Mouse (Mus musculus): ENCODE results near the gene Runx1.
A peak's percentile ranks its signal among the peaks of the same experiment; 100 is the strongest.

The Runx1 gene

GRCm38 (mm10) chr16:92825908-92826650 is at the start of gene Runx1:
Gene Runx1, minus strand, starts transcription at chr16:92826149.
- peak; percentile 100 for DNase-seq (ENCODE audit: low read depth)

- DNase-seq (ENCODE audit: low read depth), result peak; percentile 81
Observed at GRCm38 (mm10) chr16:92874015-92874414, 48.1 kb upstream of the Runx1 start.

- no peak for DNase-seq (ENCODE audit: low read depth)
Observed at GRCm38 (mm10) chr16:92871728-92872127, 45.8 kb upstream of the Runx1 start.

GRCm38 (mm10) chr16:92868550-92868949 is 42.6 kb upstream of the Runx1 start:
- DNase-seq (ENCODE audit: low read depth), result peak; percentile 65

GRCm38 (mm10) chr16:92867261-92867935 is 41.4 kb upstream of the Runx1 start:
- DNase-seq (ENCODE audit: low read depth), result peak; percentile 97

- no peak for DNase-seq (ENCODE audit: low read depth)
Observed at GRCm38 (mm10) chr16:92865314-92865713, 39.4 kb upstream of the Runx1 start.

GRCm38 (mm10) chr16:92864191-92864590 is 38.2 kb upstream of the Runx1 start:
- peak; percentile 83 for DNase-seq (ENCODE audit: low read depth)

GRCm38 (mm10) chr16:92863179-92863578 is 37.2 kb upstream of the Runx1 start:
- no peak for DNase-seq (ENCODE audit: low read depth)

GRCm38 (mm10) chr16:92862430-92862829 is 36.5 kb upstream of the Runx1 start:
- peak; percentile 49 for DNase-seq (ENCODE audit: low read depth)

GRCm38 (mm10) chr16:92861571-92861970 is 35.6 kb upstream of the Runx1 start:
- DNase-seq (ENCODE audit: low read depth), result peak; percentile 91

GRCm38 (mm10) chr16:92860649-92861048 is 34.7 kb upstream of the Runx1 start:
- no peak for DNase-seq (ENCODE audit: low read depth)

- DNase-seq (ENCODE audit: low read depth), result peak; percentile 52
Observed at GRCm38 (mm10) chr16:92856779-92857178, 30.8 kb upstream of the Runx1 start.

- DNase-seq (ENCODE audit: low read depth), result peak; percentile 93
Observed at GRCm38 (mm10) chr16:92852276-92852675, 26.3 kb upstream of the Runx1 start.

- no peak for DNase-seq (ENCODE audit: low read depth)
Observed at GRCm38 (mm10) chr16:92850416-92850815, 24.5 kb upstream of the Runx1 start.

- DNase-seq (ENCODE audit: low read depth), result no peak
Observed at GRCm38 (mm10) chr16:92847762-92848300, 21.9 kb upstream of the Runx1 start.

- no peak for DNase-seq (ENCODE audit: low read depth)
Observed at GRCm38 (mm10) chr16:92845244-92846225, 19.6 kb upstream of the Runx1 start.

- no peak for DNase-seq (ENCODE audit: low read depth)
Observed at GRCm38 (mm10) chr16:92838709-92839108, 12.8 kb upstream of the Runx1 start.

- DNase-seq (ENCODE audit: low read depth), result no peak
Observed at GRCm38 (mm10) chr16:92831341-92831740, 5.4 kb upstream of the Runx1 start.

- DNase-seq (ENCODE audit: low read depth), result no peak
Observed at GRCm38 (mm10) chr16:92830479-92830878, 4.5 kb upstream of the Runx1 start.

- no peak for DNase-seq (ENCODE audit: low read depth)
Observed at GRCm38 (mm10) chr16:92828308-92828862, 2.4 kb upstream of the Runx1 start.

- peak; percentile 67 for DNase-seq (ENCODE audit: low read depth)
Observed at GRCm38 (mm10) chr16:92827663-92828307, 1.8 kb upstream of the Runx1 start.

Data from 416B (cell line).